ENCODE assay signal across 8 mouse cellular contexts in the genomic region with DNA sequence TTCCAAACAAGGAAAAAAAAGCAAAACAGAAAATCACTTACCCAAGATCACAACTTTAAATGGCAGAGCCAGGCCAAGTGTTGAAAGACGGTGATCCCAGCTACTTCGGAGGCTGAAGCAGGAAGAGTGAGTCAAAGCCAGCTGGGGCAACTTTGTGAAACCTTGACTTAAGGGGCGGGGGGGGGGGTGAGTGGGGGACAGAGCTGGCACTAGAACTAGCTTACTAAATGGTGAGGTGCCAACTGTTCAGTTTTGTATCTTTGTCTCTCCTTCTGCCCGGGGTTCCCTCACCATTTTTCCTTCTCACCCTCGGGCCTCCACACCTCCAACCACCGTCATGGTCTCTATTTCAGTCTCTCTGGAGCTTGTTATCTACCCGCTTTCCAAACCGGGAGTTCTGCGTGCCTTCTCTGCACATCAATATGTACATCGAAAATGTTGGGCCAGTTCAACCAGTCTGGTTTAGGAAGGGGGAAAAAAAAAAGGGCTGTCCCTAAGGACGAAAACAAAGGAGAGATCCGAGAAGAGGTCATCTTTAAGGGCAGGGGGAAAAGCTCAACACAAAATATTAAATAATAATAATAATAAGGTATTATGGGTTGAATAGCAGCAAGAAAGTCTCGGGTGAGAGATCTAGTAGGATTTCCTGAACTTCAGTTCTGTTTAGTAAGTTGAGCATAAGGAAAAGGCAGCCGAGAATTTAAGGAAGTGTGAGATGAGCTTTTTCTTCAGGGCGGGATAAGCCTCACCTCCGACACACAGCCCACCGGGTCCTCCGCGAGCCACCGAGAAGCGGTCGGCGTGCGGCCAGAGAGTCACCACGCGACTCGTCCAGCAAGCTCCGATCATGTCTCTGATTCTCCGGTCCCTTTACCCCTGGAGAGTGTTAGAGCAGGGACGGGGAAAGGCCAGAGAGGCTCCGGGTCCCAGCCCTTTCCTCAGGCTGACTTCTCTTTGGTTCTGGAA. TPM values are rescaled to one million over a fixed set of nuclear protein-coding genes. Genes with fewer than 3 reads are reported as not detected.
A peak's percentile ranks its signal among the peaks of the same experiment; 100 is the strongest.
DNase-seq lines count a peak whose midpoint lies in the region; ATAC-seq and TF ChIP-seq lines count a peak whose summit lies in the region.

No protein-coding gene starts in this region.

- no peaks in the 10 kb centered on the region for H3K9me3 ChIP-seq in liver, embryonic 11.5 days (ENCODE audit: control insufficient read depth, low read length)
- no peaks in the 10 kb centered on the region for H3K9me3 ChIP-seq in stomach, embryonic 16.5 days (replicated peaks; ENCODE audit: control insufficient read depth, low read length)

- no peak for TF ChIP-seq POLR2A in cerebellum, adult 2 months (IDR thresholded peaks at IDR 0.05; ENCODE audit: borderline replicate concordance, insufficient read depth, low read length)

- H3K4me2 ChIP-seq in liver, embryonic 11.5 days, result peak overlapping the region; percentile 95
- peak overlapping the region; percentile 67 for H3K4me2 ChIP-seq in stomach, embryonic 16.5 days (ENCODE audit: low read depth, low read length)

- H3K27ac ChIP-seq in cerebellum, adult 2 months (ENCODE audit: insufficient read depth, low read length), result peak overlapping the region; percentile 81
- H3K27ac ChIP-seq in liver, embryonic 11.5 days (ENCODE audit: low read depth, low read length), result peak overlapping the region; percentile 86
- peak overlapping the region; percentile 94 for H3K27ac ChIP-seq in stomach, embryonic 16.5 days (ENCODE audit: low read length)

- H3K36me3 ChIP-seq in liver, embryonic 11.5 days (ENCODE audit: control insufficient read depth, insufficient read depth, low read length), result peaks cover 40% of the 10 kb centered on the region
- peaks cover 12% of the 10 kb centered on the region for H3K36me3 ChIP-seq in stomach, embryonic 16.5 days (ENCODE audit: control insufficient read depth, insufficient read depth, low read length)

- WGBS in cerebellum, adult 2 months, result 8% methylated on average over 31 of the region's 31 CpGs
- 6% methylated on average over 31 of the region's 31 CpGs for WGBS in liver, embryonic 11.5 days
- 10% methylated on average over 31 of the region's 31 CpGs for WGBS in stomach, embryonic 16.5 days

- peaks cover 17% of the 10 kb centered on the region for H3K4me1 ChIP-seq in cerebellum, adult 2 months (ENCODE audit: control insufficient read depth, insufficient read depth, low read length)
- H3K4me1 ChIP-seq in liver, embryonic 11.5 days (replicated peaks; ENCODE audit: control insufficient read depth, insufficient read depth, low read length), result peaks cover 40% of the 10 kb centered on the region
- H3K4me1 ChIP-seq in stomach, embryonic 16.5 days (ENCODE audit: control insufficient read depth, insufficient read depth, low read length), result peaks cover 37% of the 10 kb centered on the region

- H3K9ac ChIP-seq in liver, embryonic 11.5 days (ENCODE audit: low read depth, low read length), result peak overlapping the region; percentile 95
- peak overlapping the region; percentile 93 for H3K9ac ChIP-seq in stomach, embryonic 16.5 days (ENCODE audit: low read length)

- ATAC-seq in liver, embryonic 11.5 days (replicated peaks; ENCODE audit: low FRiP score), result peak; percentile 37; the same call in 1 of the 2 replicates
- no peak; the same call in 1 of the 2 replicates for ATAC-seq in stomach, embryonic 16.5 days (ENCODE audit: insufficient read depth, low FRiP score)

- H3K4me3 ChIP-seq in cerebellum, adult 2 months (replicated peaks; ENCODE audit: insufficient read depth, low read depth, low read length), result peak overlapping the region; percentile 89
- peak overlapping the region; percentile 71 for H3K4me3 ChIP-seq in liver, embryonic 11.5 days (ENCODE audit: low read depth, low read length)
- H3K4me3 ChIP-seq in stomach, embryonic 16.5 days (replicated peaks; ENCODE audit: low read length), result peak overlapping the region; percentile 89

- no peak for DNase-seq in cerebellum, adult 2 months
- DNase-seq in cerebellum, adult 11 months, result no peak
- DNase-seq in thymus, postnatal 4 days, result peak; percentile 14
- no peak for DNase-seq in thymus, postnatal 25 days
- DNase-seq in liver, embryonic 11.5 days (ENCODE audit: low spot score), result no peak
- no peak for DNase-seq in embryo, embryonic 10.5 days (ENCODE audit: low spot score)
- DNase-seq in cerebellum, postnatal 4 days (ENCODE audit: low spot score in 2 of 2), result no peak

- TF ChIP-seq CTCF in cerebellum, adult 2 months (IDR thresholded peaks at IDR 0.05; ENCODE audit: borderline replicate concordance, insufficient read depth, low read depth, low read length), result no peak

- no peaks in the 10 kb centered on the region for H3K27me3 ChIP-seq in cerebellum, adult 2 months (ENCODE audit: control insufficient read depth, insufficient read depth, low read length)
- H3K27me3 ChIP-seq in liver, embryonic 11.5 days (replicated peaks; ENCODE audit: control insufficient read depth, insufficient read depth, low read length), result no peaks in the 10 kb centered on the region
- no peaks in the 10 kb centered on the region for H3K27me3 ChIP-seq in stomach, embryonic 16.5 days (ENCODE audit: control insufficient read depth, insufficient read depth, low read length)

RNA-seq across cellular contexts. Expression of a gene that starts 0.6 kb away (rescaled TPM):
- polyA plus RNA-seq in cerebellum, adult 2 months (2012; rRNA removed), result 27.7 and 29.3 TPM in 2 replicates
- 24.2 and 25.6 TPM in 2 replicates for polyA plus RNA-seq in liver, embryonic 11.5 days (2014; fragmentation: Nextera tagmentation; extraction: Ambion mirVana)
- polyA plus RNA-seq in stomach, embryonic 16.5 days (2015; fragmentation: Nextera tagmentation; extraction: Ambion mirVana), result 38.9 and 45.9 TPM in 2 replicates

RNA-seq across cellular contexts. Expression of a gene that starts 2.0 kb away (rescaled TPM):
- 350 and 359 TPM in 2 replicates for polyA plus RNA-seq in cerebellum, adult 2 months (2012; rRNA removed)
- 1,405 and 1,469 TPM in 2 replicates for polyA plus RNA-seq in liver, embryonic 11.5 days (2014; fragmentation: Nextera tagmentation; extraction: Ambion mirVana)
- polyA plus RNA-seq in stomach, embryonic 16.5 days (2015; fragmentation: Nextera tagmentation; extraction: Ambion mirVana), result 915 and 1,024 TPM in 2 replicates

RNA-seq across cellular contexts. Expression of a gene that starts 3.8 kb away (rescaled TPM):
- polyA plus RNA-seq in cerebellum, adult 2 months (2012; rRNA removed), result 0.25 and 0.31 TPM in 2 replicates
- 0.77 and 1.1 TPM in 2 replicates for polyA plus RNA-seq in liver, embryonic 11.5 days (2014; fragmentation: Nextera tagmentation; extraction: Ambion mirVana)
- 16.0 and 24.7 TPM in 2 replicates for polyA plus RNA-seq in stomach, embryonic 16.5 days (2015; fragmentation: Nextera tagmentation; extraction: Ambion mirVana)

RNA-seq across cellular contexts. Expression of a gene that starts 8.4 kb away (rescaled TPM):
- not detected in 2 replicates for polyA plus RNA-seq in cerebellum, adult 2 months (2012; rRNA removed)
- not detected in 2 replicates for polyA plus RNA-seq in liver, embryonic 11.5 days (2014; fragmentation: Nextera tagmentation; extraction: Ambion mirVana)
- 0.79 and 2.2 TPM in 2 replicates for polyA plus RNA-seq in stomach, embryonic 16.5 days (2015; fragmentation: Nextera tagmentation; extraction: Ambion mirVana)

RNA-seq across cellular contexts. Expression of a gene that starts 12.3 kb away (rescaled TPM):
- 222 and 239 TPM in 2 replicates for polyA plus RNA-seq in cerebellum, adult 2 months (2012; rRNA removed)
- polyA plus RNA-seq in liver, embryonic 11.5 days (2014; fragmentation: Nextera tagmentation; extraction: Ambion mirVana), result 1.8 and 1.9 TPM in 2 replicates
- polyA plus RNA-seq in stomach, embryonic 16.5 days (2015; fragmentation: Nextera tagmentation; extraction: Ambion mirVana), result 2.7 and 2.9 TPM in 2 replicates
